Mouse (Mus musculus): Measurements from ENCODE around the gene Ssu72. TPM values are rescaled to one million over a fixed set of nuclear protein-coding genes. Genes with fewer than 3 reads are reported as not detected.

Ssu72 gene
- polyA plus RNA-seq, 1 experiment, result 140 TPM

DNA sequence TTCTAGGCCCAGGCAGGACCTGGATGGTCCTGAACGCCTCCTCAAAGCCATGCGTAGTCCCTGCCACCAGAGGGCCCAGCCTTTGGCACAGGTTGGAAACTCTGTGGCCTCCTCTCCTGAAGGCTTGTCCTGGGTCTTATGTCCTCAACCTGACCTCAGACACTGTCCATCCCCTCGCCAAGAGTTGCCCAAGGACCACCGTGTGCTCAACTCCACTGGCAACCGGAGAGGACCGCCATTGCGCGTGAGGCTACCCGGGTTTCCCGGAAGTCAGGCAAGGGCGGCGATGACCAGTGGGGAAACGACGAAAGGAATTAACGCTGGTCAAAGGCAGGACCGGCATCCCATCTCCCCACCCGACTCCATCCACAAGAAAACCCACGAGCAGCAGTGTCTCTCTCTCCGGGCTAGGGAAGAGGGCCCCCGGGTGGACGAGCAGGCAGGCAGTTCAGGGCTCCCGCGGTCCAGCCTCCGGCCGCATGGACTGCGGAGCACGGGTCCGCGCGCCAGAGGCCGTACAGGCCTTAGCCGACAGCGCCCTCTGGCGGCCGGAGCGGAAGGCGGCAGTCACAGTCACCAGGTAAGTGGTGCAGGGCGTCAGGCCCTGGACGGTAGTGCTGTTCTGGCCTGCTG lies 65.4 kb downstream of the Ssu72 start:
- Histone ChIP-seq H3K27me3 (ENCODE audit: control insufficient read depth, insufficient read depth, low read length) (no peaks in the 10 kb centered on the region), H3K36me3 (ENCODE audit: control insufficient read depth, insufficient read depth, low read length) (0 out of 2 replicates have a peak, but pooled peaks cover 5% of the 10 kb centered on the region), H3K4me3 (ENCODE audit: low read depth, low read length) (peak overlapping the region; percentile 66), H3K27ac (ENCODE audit: insufficient read depth, low read depth, low read length) (peak overlapping the region; percentile 66), H3K4me1 (ENCODE audit: control insufficient read depth, insufficient read depth, insufficient read length, low read length) (peaks cover 27% of the 10 kb centered on the region)
- TF ChIP-seq CTCF (IDR thresholded peaks at IDR 0.05; ENCODE audit: extremely low read depth, insufficient read length, insufficient replicate concordance, low read depth, low read length) (peak; percentile 85), POLR2A (IDR thresholded peaks at IDR 0.05; ENCODE audit: low read depth, low read length) (peak; percentile 19; the same call in 1 of the 2 replicates)
- under 1% methylated on average over 39 of the region's 39 CpGs for whole genome bisulfite sequencing

DNA sequence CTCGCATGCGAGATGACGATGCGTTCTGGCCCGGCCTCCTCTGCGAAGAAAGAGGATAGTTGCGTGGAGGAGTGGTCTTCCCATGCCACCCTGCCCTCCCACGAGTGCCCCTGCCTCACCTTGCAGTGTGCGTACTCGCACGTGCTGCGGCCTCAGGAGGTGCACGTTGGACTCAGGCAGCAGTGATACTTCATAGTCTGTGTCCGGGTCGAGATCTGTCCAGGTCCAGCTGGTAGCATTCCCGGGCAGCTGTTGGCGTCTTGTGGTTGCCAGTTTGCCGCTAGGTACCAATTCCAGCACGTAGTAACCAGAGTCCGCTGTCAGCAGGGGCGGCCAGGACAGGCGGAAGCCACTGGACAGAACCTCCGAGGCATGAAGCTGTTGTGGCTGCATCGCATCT lies 66.0 kb downstream of the Ssu72 start:
- 0 out of 2 replicates have a peak, but pooled peaks cover 5% of the 10 kb centered on the region for H3K36me3 ChIP-seq (ENCODE audit: control insufficient read depth, insufficient read depth, low read length)
- TF ChIP-seq POLR2A (IDR thresholded peaks at IDR 0.05; ENCODE audit: low read depth, low read length) (no peak), CTCF (IDR thresholded peaks at IDR 0.05; ENCODE audit: extremely low read depth, insufficient read length, insufficient replicate concordance, low read depth, low read length) (no peak)
- WGBS, result 57% methylated on average over 24 of the region's 24 CpGs
- H3K4me1 ChIP-seq (ENCODE audit: control insufficient read depth, insufficient read depth, insufficient read length, low read length), result peaks cover 31% of the 10 kb centered on the region
- H3K27ac ChIP-seq (ENCODE audit: insufficient read depth, low read depth, low read length), result peak overlapping the region; percentile 66; the same call in 1 of the 2 replicates
- no peaks in the 10 kb centered on the region for H3K27me3 ChIP-seq (ENCODE audit: control insufficient read depth, insufficient read depth, low read length)
- H3K4me3 ChIP-seq (ENCODE audit: low read depth, low read length), result peak overlapping the region; percentile 66

GRCm38 (mm10) chr4:155771706-155772105 lies 67.1 kb downstream of the Ssu72 start:
- no peak for TF ChIP-seq POLR2A (IDR thresholded peaks at IDR 0.05; ENCODE audit: low read depth, low read length)
- TF ChIP-seq CTCF (IDR thresholded peaks at IDR 0.05; ENCODE audit: extremely low read depth, insufficient read length, insufficient replicate concordance, low read depth, low read length), result no peak
- peak overlapping the region; percentile 91 for H3K27ac ChIP-seq (ENCODE audit: insufficient read depth, low read depth, low read length)
- 0 out of 2 replicates have a peak, but pooled peaks cover 5% of the 10 kb centered on the region for H3K36me3 ChIP-seq (ENCODE audit: control insufficient read depth, insufficient read depth, low read length)
- 33% methylated on average over 2 of the region's 2 CpGs for WGBS
- peaks cover 35% of the 10 kb centered on the region for H3K4me1 ChIP-seq (ENCODE audit: control insufficient read depth, insufficient read depth, insufficient read length, low read length)
- H3K4me3 ChIP-seq (ENCODE audit: low read depth, low read length), result peak overlapping the region; percentile 38
- no peaks in the 10 kb centered on the region for H3K27me3 ChIP-seq (ENCODE audit: control insufficient read depth, insufficient read depth, low read length)

DNA sequence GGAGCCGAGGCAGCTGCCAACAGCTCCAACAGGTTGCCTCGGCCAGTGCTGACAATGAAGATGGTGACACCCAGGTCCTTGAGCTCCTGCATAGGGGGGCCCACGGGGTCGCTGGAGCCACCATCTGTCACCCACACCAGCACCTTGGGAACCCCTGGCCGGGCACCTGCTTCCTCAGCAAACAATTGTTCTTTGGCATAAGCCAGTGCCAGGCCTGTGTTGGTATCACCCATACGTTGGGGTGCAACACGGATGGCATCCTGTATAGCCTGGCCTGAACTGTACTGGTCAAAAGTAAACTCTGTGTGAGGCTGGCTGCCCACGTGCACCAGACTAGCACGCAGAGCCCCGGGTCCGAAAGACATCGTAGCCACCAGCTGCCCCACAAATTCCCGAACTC lies 68.2 kb downstream of the Ssu72 start:
- H3K36me3 ChIP-seq (ENCODE audit: control insufficient read depth, insufficient read depth, low read length), result 0 out of 2 replicates have a peak, but pooled peaks cover 5% of the 10 kb centered on the region
- H3K4me3 ChIP-seq (ENCODE audit: low read depth, low read length), result peak overlapping the region; percentile 38
- peaks cover 45% of the 10 kb centered on the region for H3K4me1 ChIP-seq (ENCODE audit: control insufficient read depth, insufficient read depth, insufficient read length, low read length)
- WGBS, result 85% methylated on average over 13 of the region's 13 CpGs
- no peaks in the 10 kb centered on the region for H3K27me3 ChIP-seq (ENCODE audit: control insufficient read depth, insufficient read depth, low read length)
- peak overlapping the region; percentile 91 for H3K27ac ChIP-seq (ENCODE audit: insufficient read depth, low read depth, low read length)
- TF ChIP-seq CTCF (IDR thresholded peaks at IDR 0.05; ENCODE audit: extremely low read depth, insufficient read length, insufficient replicate concordance, low read depth, low read length) (no peak), POLR2A (IDR thresholded peaks at IDR 0.05; ENCODE audit: low read depth, low read length) (0 out of 2 replicates have a peak, but pooled peaks have one; percentile 10)

GRCm38 (mm10) chr4:155773335-155774078 lies 68.9 kb downstream of the Ssu72 start:
- WGBS, result 64% methylated on average over 5 of the region's 5 CpGs
- Histone ChIP-seq H3K36me3 (ENCODE audit: control insufficient read depth, insufficient read depth, low read length) (0 out of 2 replicates have a peak, but pooled peaks cover 5% of the 10 kb centered on the region), H3K27me3 (ENCODE audit: control insufficient read depth, insufficient read depth, low read length) (no peaks in the 10 kb centered on the region), H3K27ac (ENCODE audit: insufficient read depth, low read depth, low read length) (peak overlapping the region; percentile 91), H3K4me3 (ENCODE audit: low read depth, low read length) (peak overlapping the region; percentile 69), H3K4me1 (ENCODE audit: control insufficient read depth, insufficient read depth, insufficient read length, low read length) (peaks cover 46% of the 10 kb centered on the region)
- no peak for TF ChIP-seq CTCF (IDR thresholded peaks at IDR 0.05; ENCODE audit: extremely low read depth, insufficient read length, insufficient replicate concordance, low read depth, low read length)
- TF ChIP-seq POLR2A (IDR thresholded peaks at IDR 0.05; ENCODE audit: low read depth, low read length), result no peak

DNA sequence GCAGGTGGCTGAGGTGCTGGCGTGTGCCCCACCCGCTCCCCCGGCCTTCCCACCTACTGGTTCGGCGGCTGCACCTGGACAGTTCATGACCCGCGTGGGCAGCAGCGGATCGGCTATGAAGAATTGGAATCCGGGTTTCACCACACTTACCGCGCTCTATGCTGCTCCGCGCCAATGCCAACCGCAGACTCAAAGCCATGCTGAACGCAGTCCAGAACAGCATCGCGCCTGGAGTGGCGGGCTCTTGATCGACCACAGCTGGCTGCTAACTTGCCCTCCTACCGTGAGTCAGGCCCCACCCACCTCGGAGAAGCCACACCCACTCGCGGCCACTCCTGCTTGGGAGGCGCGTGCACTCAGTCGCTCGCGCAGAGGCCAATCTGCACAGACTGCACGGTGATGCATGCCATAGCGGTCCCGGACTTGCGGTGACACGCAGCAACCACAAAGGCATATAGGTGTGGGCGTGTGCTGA lies 69.7 kb downstream of the Ssu72 start, which contains the start of gene Vwa1:
TSS of gene Vwa1 (minus strand) at position 419 of the 475 bp plus-strand sequence.
- Histone ChIP-seq H3K36me3 (ENCODE audit: control insufficient read depth, insufficient read depth, low read length) (0 out of 2 replicates have a peak, but pooled peaks cover 5% of the 10 kb centered on the region), H3K4me3 (ENCODE audit: low read depth, low read length) (peak within 1 kb of the TSS; percentile 69), H3K27ac (ENCODE audit: insufficient read depth, low read depth, low read length) (peak within 1 kb of the TSS; percentile 91), H3K27me3 (ENCODE audit: control insufficient read depth, insufficient read depth, low read length) (no peaks in the 10 kb centered on the region), H3K4me1 (ENCODE audit: control insufficient read depth, insufficient read depth, insufficient read length, low read length) (peaks cover 48% of the 10 kb centered on the region)
- TF ChIP-seq POLR2A (IDR thresholded peaks at IDR 0.05; ENCODE audit: low read depth, low read length), result peak; percentile 76
- no peak for TF ChIP-seq CTCF (IDR thresholded peaks at IDR 0.05; ENCODE audit: extremely low read depth, insufficient read length, insufficient replicate concordance, low read depth, low read length)
- WGBS, result under 1% methylated on average over 35 of the region's 35 CpGs
